Mouse (Mus musculus): Measurements from ENCODE around the gene Amh. TPM values are rescaled to one million over a fixed set of nuclear protein-coding genes. Genes with fewer than 3 reads are reported as not detected.
A peak's percentile ranks its signal among the peaks of the same experiment; 100 is the strongest.

The Amh gene
- polyA plus RNA-seq, 2 experiments, result 0.08 to 0.31 TPM

- Histone ChIP-seq H3K27me3 (ENCODE audit: control insufficient read depth, insufficient read depth, low read length) (peaks cover 47% of the 10 kb centered on the region), H3K9ac (replicated peaks) (no peak overlapping the region), H3K4me2 (ENCODE audit: low read depth) (no peak overlapping the region; the same call in 1 of the 2 replicates), H3K9me3 (ENCODE audit: control insufficient read depth, low read length) (no peaks in the 10 kb centered on the region), H3K27ac (no peak overlapping the region), H3K4me1 (replicated peaks; ENCODE audit: control insufficient read depth in 2 of 2, insufficient read depth in 2 of 2, low read length in 1 of 2) (peaks cover 0 to 3% of the 10 kb centered on the region in 2 experiments; a peak in 1 of 4 replicates), H3K36me3 (replicated peaks; ENCODE audit: control insufficient read depth, insufficient read depth, low read depth) (no peaks in the 10 kb centered on the region), H3K4me3 (ENCODE audit: insufficient read depth in 1 of 2, low read depth in 2 of 2, low read length in 2 of 2) (peak overlapping the region in 1 of 2 experiments; percentile 4; a peak in 2 of 4 replicates)
- ATAC-seq (ENCODE audit: insufficient read depth), result no peak
- TF ChIP-seq CTCF (IDR thresholded peaks at IDR 0.05; ENCODE audit: low read depth) (no peak), EP300 (IDR thresholded peaks at IDR 0.05; ENCODE audit: low read depth) (no peak)
- 10% methylated on average over 32 of the region's 32 CpGs for WGBS (ENCODE audit: insufficient replicate concordance)
- no peak for DNase-seq (ENCODE audit: low read depth in 3 of 3, low spot score in 3 of 3)
Measured at GRCm38 (mm10) chr10:80843087-80843930, 38.3 kb downstream of the Amh start.

GRCm38 (mm10) chr10:80843931-80844547 lies 39.0 kb downstream of the Amh start, which contains the start of gene Lingo3:
Gene Lingo3 (minus strand): TSS chr10:80844039.
- H3K4me2 ChIP-seq (ENCODE audit: low read depth), result no peak within 1 kb of the TSS; the same call in 1 of the 2 replicates
- no peaks in the 10 kb centered on the region for H3K9me3 ChIP-seq (ENCODE audit: control insufficient read depth, low read length)
- no peak for TF ChIP-seq CTCF (IDR thresholded peaks at IDR 0.05; ENCODE audit: low read depth)
- no peak for TF ChIP-seq EP300 (IDR thresholded peaks at IDR 0.05; ENCODE audit: low read depth)
- peak within 1 kb of the TSS in 1 of 2 experiments; percentile 4; a peak in 2 of 4 replicates for H3K4me3 ChIP-seq (ENCODE audit: insufficient read depth in 1 of 2, low read depth in 2 of 2, low read length in 2 of 2)
- no peak within 1 kb of the TSS for H3K9ac ChIP-seq (replicated peaks)
- peaks cover 47% of the 10 kb centered on the region for H3K27me3 ChIP-seq (ENCODE audit: control insufficient read depth, insufficient read depth, low read length)
- peaks cover 0 to 8% of the 10 kb centered on the region in 2 experiments; a peak in 2 of 4 replicates for H3K4me1 ChIP-seq (replicated peaks; ENCODE audit: control insufficient read depth in 2 of 2, insufficient read depth in 2 of 2, low read length in 1 of 2)
- ATAC-seq (ENCODE audit: insufficient read depth) (no peak), DNase-seq (ENCODE audit: low read depth in 3 of 3, low spot score in 3 of 3) (no peak)
- H3K36me3 ChIP-seq (replicated peaks; ENCODE audit: control insufficient read depth, insufficient read depth, low read depth), result no peaks in the 10 kb centered on the region
- no peak within 1 kb of the TSS for H3K27ac ChIP-seq
- WGBS (ENCODE audit: insufficient replicate concordance), result 5% methylated on average over 50 of the region's 51 CpGs

- H3K4me1 ChIP-seq (replicated peaks; ENCODE audit: control insufficient read depth in 2 of 2, insufficient read depth in 2 of 2, low read length in 1 of 2), result peaks cover 0 to 10% of the 10 kb centered on the region in 2 experiments; a peak in 2 of 4 replicates
- no peak for TF ChIP-seq EP300 (IDR thresholded peaks at IDR 0.05; ENCODE audit: low read depth)
- no peak for TF ChIP-seq CTCF (IDR thresholded peaks at IDR 0.05; ENCODE audit: low read depth)
- no peak overlapping the region for H3K4me3 ChIP-seq (ENCODE audit: insufficient read depth in 1 of 2, low read depth in 2 of 2, low read length in 2 of 2)
- no peak for DNase-seq (ENCODE audit: low read depth in 3 of 3, low spot score in 3 of 3)
- H3K36me3 ChIP-seq (replicated peaks; ENCODE audit: control insufficient read depth, insufficient read depth, low read depth), result no peaks in the 10 kb centered on the region
- H3K9me3 ChIP-seq (ENCODE audit: control insufficient read depth, low read length), result no peaks in the 10 kb centered on the region
- no peak overlapping the region for H3K27ac ChIP-seq
- no peak overlapping the region for H3K4me2 ChIP-seq (ENCODE audit: low read depth)
- WGBS (ENCODE audit: insufficient replicate concordance), result 68% methylated on average over 8 of the region's 8 CpGs
- ATAC-seq (ENCODE audit: insufficient read depth), result no peak
- peaks cover 47% of the 10 kb centered on the region for H3K27me3 ChIP-seq (ENCODE audit: control insufficient read depth, insufficient read depth, low read length)
- no peak overlapping the region for H3K9ac ChIP-seq (replicated peaks)
Measured at GRCm38 (mm10) chr10:80845055-80845693, 40.1 kb downstream of the Amh start.

- H3K4me1 ChIP-seq (replicated peaks; ENCODE audit: control insufficient read depth in 2 of 2, insufficient read depth in 2 of 2, low read length in 1 of 2), result peaks cover 0 to 10% of the 10 kb centered on the region in 2 experiments; a peak in 2 of 4 replicates
- H3K4me3 ChIP-seq (ENCODE audit: insufficient read depth in 1 of 2, low read depth in 2 of 2, low read length in 2 of 2), result no peak overlapping the region
- DNase-seq (ENCODE audit: low read depth in 3 of 3, low spot score in 3 of 3), result no peak
- no peak for ATAC-seq (ENCODE audit: insufficient read depth)
- H3K27me3 ChIP-seq (ENCODE audit: control insufficient read depth, insufficient read depth, low read length), result peaks cover 47% of the 10 kb centered on the region
- TF ChIP-seq CTCF (IDR thresholded peaks at IDR 0.05; ENCODE audit: low read depth) (no peak), EP300 (IDR thresholded peaks at IDR 0.05; ENCODE audit: low read depth) (no peak)
- H3K9ac ChIP-seq (replicated peaks), result no peak overlapping the region
- no peaks in the 10 kb centered on the region for H3K36me3 ChIP-seq (replicated peaks; ENCODE audit: control insufficient read depth, insufficient read depth, low read depth)
- WGBS (ENCODE audit: insufficient replicate concordance), result 69% methylated on average over 12 of the region's 12 CpGs
- H3K4me2 ChIP-seq (ENCODE audit: low read depth), result no peak overlapping the region
- H3K27ac ChIP-seq, result no peak overlapping the region
- no peaks in the 10 kb centered on the region for H3K9me3 ChIP-seq (ENCODE audit: control insufficient read depth, low read length)
Measured at GRCm38 (mm10) chr10:80845732-80846131, 40.7 kb downstream of the Amh start.
